Mouse (Mus musculus) bone marrow macrophage, adult 2 months (primary cell): ENCODE data around the gene Mindy1.

Experiments used
- CTCF ChIP-seq: IDR thresholded peaks from 2 replicates; pipeline ENCODE4 v1.5.1; 2012; ENCODE audit warnings: low read depth, mild to moderate bottlenecking, low read length, moderate library complexity
- POLR2A ChIP-seq: IDR thresholded peaks from 2 replicates; pipeline ENCODE4 v1.6.1; 2012; ENCODE audit warnings: mild to moderate bottlenecking, low read depth, low read length, borderline replicate concordance

- no peak for TF ChIP-seq CTCF
- no peak for TF ChIP-seq POLR2A
Observed at GRCm38 (mm10) chr3:95274453-95274852, 6.7 kb upstream of the Mindy1 start.
